Mouse (Mus musculus) neural tube, embryonic 15.5 days (tissue): ENCODE results near the gene Agpat2. TPM values are rescaled to one million over a fixed set of nuclear protein-coding genes. Genes with fewer than 3 reads are reported as not detected.

ENCODE experiments used
- ATAC-seq: fragments of 200-750 bp; cut with Nextera tagmentation; 2 replicates; pipeline ENCODE4 v1.8.0; 2017; ENCODE audit warnings: mild to moderate bottlenecking, moderate TSS enrichment, moderate library complexity; ENCODE audit not compliant: low FRiP score
- H3K27ac ChIP-seq: fragments of 300-500 bp; sonication (generic); replicated peaks from 2 replicates; pipeline ENCODE4 v1.5.1; 2015; ENCODE audit warnings: mild to moderate bottlenecking, inconsistent platforms
- H3K27me3 ChIP-seq: fragments of 300-500 bp; sonication (generic); replicated peaks from 2 replicates; pipeline ENCODE4 v1.6.1; 2015; ENCODE audit warnings: inconsistent platforms
- H3K36me3 ChIP-seq: fragments of 300-500 bp; sonication (generic); 2 replicates; pipeline ENCODE4 v1.6.1; 2015; ENCODE audit warnings: inconsistent platforms
- H3K4me1 ChIP-seq: fragments of 300-500 bp; sonication (generic); 2 replicates; pipeline ENCODE4 v1.6.1; 2015; ENCODE audit warnings: inconsistent platforms
- H3K4me2 ChIP-seq: fragments of 300-500 bp; sonication (generic); 2 replicates; pipeline ENCODE4 v1.6.1; 2015; ENCODE audit warnings: inconsistent platforms, mild to moderate bottlenecking, moderate library complexity
- H3K4me3 ChIP-seq: fragments of 300-500 bp; sonication (generic); replicated peaks from 2 replicates; pipeline ENCODE4 v1.5.1; 2015; ENCODE audit warnings: mild to moderate bottlenecking, inconsistent platforms
- H3K9ac ChIP-seq: fragments of 300-500 bp; sonication (generic); replicated peaks from 2 replicates; pipeline ENCODE4 v1.6.1; 2015; ENCODE audit warnings: mild to moderate bottlenecking, inconsistent platforms
- H3K9me3 ChIP-seq: fragments of 300-500 bp; sonication (generic); replicated peaks from 2 replicates; pipeline ENCODE4 v1.6.1; 2016; ENCODE audit warnings: inconsistent platforms
- WGBS: fragments of 180-500 bp; shearing (Covaris S2); methylation state at CpG from one replicate; pipeline ENCODE4 v1.1.7; 2015; ENCODE audit warnings: mixed read lengths; 5-methylcytosine and 5-hydroxymethylcytosine counted together
- polyA plus RNA-seq: library from polyadenylated mRNA; unstranded; fragments of >200 nt; fragmentation: Nextera tagmentation; extraction: Ambion mirVana; gene quantifications from 2 replicates; pipeline ENCODE4 v1.2.1, GENCODE M21; 2015

The Agpat2 gene
- polyA plus RNA-seq: 5.5 and 13.6 TPM in 2 replicates

- Histone ChIP-seq H3K9me3 (no peaks in the 10 kb centered on the region), H3K27ac (no peak within 1 kb of the TSS), H3K4me1 (peaks cover 22% of the 10 kb centered on the region), H3K4me2 (peak within 1 kb of the TSS; percentile 82), H3K27me3 (peaks cover 40% of the 10 kb centered on the region), H3K9ac (peak within 1 kb of the TSS; percentile 61), H3K4me3 (peak within 1 kb of the TSS; percentile 56), H3K36me3 (no peaks in the 10 kb centered on the region)
- peak; percentile 68 for ATAC-seq
- under 1% methylated on average over 78 of the region's 103 CpGs for WGBS
Observed at GRCm38 (mm10) chr2:26603720-26604671, at the start of gene Agpat2. TSS of gene Agpat2 (minus strand) at chr2:26604417.

- Histone ChIP-seq H3K27ac (no peak overlapping the region), H3K27me3 (no peaks in the 10 kb centered on the region), H3K4me1 (no peaks in the 10 kb centered on the region), H3K9ac (no peak overlapping the region), H3K4me2 (no peak overlapping the region), H3K36me3 (no peaks in the 10 kb centered on the region), H3K9me3 (no peaks in the 10 kb centered on the region), H3K4me3 (no peak overlapping the region)
- WGBS: 34% methylated on average over 3 of the region's 3 CpGs
- peak; percentile 96 for ATAC-seq
Observed at GRCm38 (mm10) chr2:26646643-26647293, 42.6 kb upstream of the Agpat2 start.

- no peaks in the 10 kb centered on the region for H3K27me3 ChIP-seq
- H3K9me3 ChIP-seq: no peaks in the 10 kb centered on the region
- H3K27ac ChIP-seq: no peak overlapping the region
- no peak overlapping the region for H3K4me3 ChIP-seq
- peaks cover 4% of the 10 kb centered on the region for H3K4me1 ChIP-seq
- 59% methylated on average over 2 of the region's 2 CpGs for WGBS
- H3K36me3 ChIP-seq: no peaks in the 10 kb centered on the region
- H3K9ac ChIP-seq: no peak overlapping the region
- no peak for ATAC-seq
- H3K4me2 ChIP-seq: no peak overlapping the region
Observed at GRCm38 (mm10) chr2:26643942-26644341, 39.7 kb upstream of the Agpat2 start.

GRCm38 (mm10) chr2:26641006-26641647 is 36.9 kb upstream of the Agpat2 start:
- Histone ChIP-seq H3K27ac (no peak overlapping the region), H3K4me2 (no peak overlapping the region), H3K9me3 (no peaks in the 10 kb centered on the region), H3K36me3 (peaks cover 19% of the 10 kb centered on the region), H3K9ac (no peak overlapping the region), H3K4me1 (peaks cover 30% of the 10 kb centered on the region), H3K4me3 (no peak overlapping the region), H3K27me3 (no peaks in the 10 kb centered on the region)
- no peak for ATAC-seq
- 88% methylated on average over 7 of the region's 7 CpGs for WGBS

GRCm38 (mm10) chr2:26639838-26640830 is 35.9 kb upstream of the Agpat2 start:
- Histone ChIP-seq H3K4me3 (peak overlapping the region; percentile 83), H3K27ac (peak overlapping the region; percentile 83), H3K36me3 (peaks cover 29% of the 10 kb centered on the region), H3K27me3 (no peaks in the 10 kb centered on the region), H3K9me3 (no peaks in the 10 kb centered on the region), H3K9ac (peak overlapping the region; percentile 88), H3K4me2 (peak overlapping the region; percentile 72), H3K4me1 (peaks cover 39% of the 10 kb centered on the region)
- 5% methylated on average over 49 of the region's 49 CpGs for WGBS
- ATAC-seq: peak; percentile 84

GRCm38 (mm10) chr2:26639083-26639482 is 34.9 kb upstream of the Agpat2 start:
- WGBS: 5% methylated on average over 8 of the region's 8 CpGs
- ATAC-seq: peak; percentile 58; the same call in 1 of the 2 replicates
- peak overlapping the region; percentile 49; the same call in 1 of the 2 replicates for H3K27ac ChIP-seq
- H3K27me3 ChIP-seq: no peaks in the 10 kb centered on the region
- peak overlapping the region; percentile 72 for H3K4me2 ChIP-seq
- H3K36me3 ChIP-seq: peaks cover 40% of the 10 kb centered on the region
- no peaks in the 10 kb centered on the region for H3K9me3 ChIP-seq
- H3K4me3 ChIP-seq: peak overlapping the region; percentile 83
- peak overlapping the region; percentile 88 for H3K9ac ChIP-seq
- peaks cover 49% of the 10 kb centered on the region for H3K4me1 ChIP-seq

GRCm38 (mm10) chr2:26638572-26638971 is 34.4 kb upstream of the Agpat2 start:
- ATAC-seq: no peak
- H3K9ac ChIP-seq: 0 out of 2 replicates have a peak overlapping the region, but pooled peaks have one; percentile 88
- WGBS: 71% methylated on average over 5 of the region's 5 CpGs

GRCm38 (mm10) chr2:26638039-26638438 is 33.8 kb upstream of the Agpat2 start:
- Histone ChIP-seq H3K27ac (no peak overlapping the region), H3K27me3 (no peaks in the 10 kb centered on the region), H3K9ac (no peak overlapping the region), H3K4me1 (peaks cover 59% of the 10 kb centered on the region), H3K9me3 (no peaks in the 10 kb centered on the region), H3K4me2 (peak overlapping the region; percentile 72), H3K4me3 (peak overlapping the region; percentile 83; the same call in 1 of the 2 replicates), H3K36me3 (peaks cover 42% of the 10 kb centered on the region)
- 84% methylated on average over 5 of the region's 5 CpGs for WGBS
- ATAC-seq: no peak

More at GRCm38 (mm10) chr2:26638572-26638971, 34.4 kb upstream of the Agpat2 start:
- Histone ChIP-seq H3K4me2 (peak overlapping the region; percentile 72), H3K4me1 (peaks cover 54% of the 10 kb centered on the region), H3K4me3 (peak overlapping the region; percentile 83), H3K9me3 (no peaks in the 10 kb centered on the region), H3K27me3 (no peaks in the 10 kb centered on the region), H3K36me3 (peaks cover 42% of the 10 kb centered on the region), H3K27ac (no peak overlapping the region)

GRCm38 (mm10) chr2:26637316-26637932 is 33.2 kb upstream of the Agpat2 start:
- Histone ChIP-seq H3K4me3 (no peak overlapping the region), H3K36me3 (peaks cover 42% of the 10 kb centered on the region), H3K27ac (no peak overlapping the region), H3K4me2 (peak overlapping the region; percentile 72; the same call in 1 of the 2 replicates), H3K27me3 (no peaks in the 10 kb centered on the region), H3K4me1 (peaks cover 65% of the 10 kb centered on the region), H3K9ac (no peak overlapping the region), H3K9me3 (no peaks in the 10 kb centered on the region)
- ATAC-seq: no peak
- 90% methylated on average over 4 of the region's 4 CpGs for WGBS

- no peak overlapping the region for H3K4me3 ChIP-seq
- H3K9ac ChIP-seq: no peak overlapping the region
- 34% methylated on average over 2 of the region's 2 CpGs for WGBS
- H3K4me1 ChIP-seq: peaks cover 76% of the 10 kb centered on the region
- ATAC-seq: no peak
- no peak overlapping the region for H3K4me2 ChIP-seq
- H3K27me3 ChIP-seq: no peaks in the 10 kb centered on the region
- peaks cover 42% of the 10 kb centered on the region for H3K36me3 ChIP-seq
- H3K27ac ChIP-seq: no peak overlapping the region
- H3K9me3 ChIP-seq: no peaks in the 10 kb centered on the region
Observed at GRCm38 (mm10) chr2:26636325-26636635, 32.1 kb upstream of the Agpat2 start.
